Mouse (Mus musculus): ENCODE results near the gene Ppef2. TPM values are rescaled to one million over a fixed set of nuclear protein-coding genes. Genes with fewer than 3 reads are reported as not detected.

The Ppef2 gene
- 0.38 and 0.48 TPM in 2 replicates for polyA plus RNA-seq (2015; fragmentation: Nextera tagmentation; extraction: Ambion mirVana)

- WGBS: 7% methylated on average over 6 of the region's 6 CpGs
These were observed at the start of gene Ppef2 for GRCm38 (mm10) chr5:92256218-92256617. Ppef2 (minus strand) TSS chr5:92256278.

GRCm38 (mm10) chr5:92304291-92304690 lies 48.2 kb upstream of the Ppef2 start:
- Histone ChIP-seq H3K36me3 (peaks cover 71% of the 10 kb centered on the region), H3K9ac (replicated peaks) (no peak overlapping the region), H3K4me2 (replicated peaks) (no peak overlapping the region), H3K9me3 (no peaks in the 10 kb centered on the region), H3K27me3 (no peaks in the 10 kb centered on the region), H3K4me1 (replicated peaks) (peaks cover 11% of the 10 kb centered on the region), H3K4me3 (replicated peaks) (no peak overlapping the region), H3K27ac (no peak overlapping the region)
- ATAC-seq: no peak
- 88% methylated on average over 3 of the region's 3 CpGs for WGBS

More at GRCm38 (mm10) chr5:92256218-92256617, at the start of gene Ppef2:
- no peak within 1 kb of the TSS for H3K4me3 ChIP-seq (replicated peaks)
- H3K9me3 ChIP-seq: no peaks in the 10 kb centered on the region
- H3K9ac ChIP-seq (replicated peaks): no peak within 1 kb of the TSS
- no peak for ATAC-seq
- H3K27ac ChIP-seq: no peak within 1 kb of the TSS
- peaks cover 7% of the 10 kb centered on the region; the same call in 1 of the 2 replicates for H3K27me3 ChIP-seq
- H3K4me2 ChIP-seq (replicated peaks): no peak within 1 kb of the TSS
- H3K4me1 ChIP-seq (replicated peaks): peaks cover 13% of the 10 kb centered on the region
- H3K36me3 ChIP-seq: no peaks in the 10 kb centered on the region

DNA sequence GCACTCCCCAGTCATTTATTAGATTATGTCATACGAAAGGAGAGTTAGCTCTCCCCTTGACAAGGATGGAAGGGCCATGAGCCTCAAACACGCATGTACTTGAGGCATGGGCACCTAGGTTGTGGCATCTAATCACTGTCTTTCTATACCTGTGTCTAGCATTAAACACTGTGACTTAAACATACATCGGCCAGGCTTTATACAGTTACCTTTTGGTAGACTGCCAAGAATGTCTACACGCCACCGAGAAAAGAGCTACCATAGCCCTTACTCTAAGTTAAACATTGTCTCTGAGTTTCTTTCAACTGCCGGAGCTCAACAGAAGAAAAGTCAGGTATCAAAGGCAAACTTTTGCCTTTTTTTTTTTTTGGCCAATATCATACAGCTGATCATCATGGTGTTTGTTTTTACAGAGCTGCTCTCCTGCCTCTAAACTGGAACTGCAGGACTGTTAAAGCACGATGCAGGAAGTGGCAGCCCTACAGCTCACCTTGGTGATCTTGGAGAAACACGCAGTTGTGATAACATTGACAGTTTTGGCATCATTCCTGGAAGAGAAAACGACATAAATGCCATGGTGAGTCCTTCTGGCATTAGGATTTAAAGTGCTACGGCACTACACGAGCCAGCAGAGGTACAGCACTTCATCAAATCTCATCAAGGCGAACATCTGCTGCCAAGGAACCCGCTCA lies 46.2 kb upstream of the Ppef2 start:
- 95% methylated on average over 13 of the region's 13 CpGs for WGBS
- no peak overlapping the region for H3K4me2 ChIP-seq (replicated peaks)

GRCm38 (mm10) chr5:92294525-92294924 lies 38.4 kb upstream of the Ppef2 start:
- no peak overlapping the region for H3K4me3 ChIP-seq (replicated peaks)
- no peaks in the 10 kb centered on the region for H3K9me3 ChIP-seq
- H3K4me2 ChIP-seq (replicated peaks): no peak overlapping the region
- no peak overlapping the region for H3K27ac ChIP-seq
- 92% methylated on average over 2 of the region's 2 CpGs for WGBS
- no peak overlapping the region for H3K9ac ChIP-seq (replicated peaks)
- peaks cover 93% of the 10 kb centered on the region for H3K36me3 ChIP-seq
- no peaks in the 10 kb centered on the region for H3K4me1 ChIP-seq (replicated peaks)
- ATAC-seq: no peak
- no peaks in the 10 kb centered on the region for H3K27me3 ChIP-seq

More for the DNA sequence above, 46.2 kb upstream of the Ppef2 start:
- no peak for ATAC-seq
- H3K27ac ChIP-seq: no peak overlapping the region
- no peak overlapping the region for H3K9ac ChIP-seq (replicated peaks)
- H3K27me3 ChIP-seq: no peaks in the 10 kb centered on the region
- peaks cover 88% of the 10 kb centered on the region for H3K36me3 ChIP-seq
- H3K4me3 ChIP-seq (replicated peaks): no peak overlapping the region
- no peaks in the 10 kb centered on the region for H3K4me1 ChIP-seq (replicated peaks)
- no peaks in the 10 kb centered on the region for H3K9me3 ChIP-seq

- Histone ChIP-seq H3K4me3 (replicated peaks) (no peak overlapping the region), H3K4me1 (replicated peaks) (no peaks in the 10 kb centered on the region), H3K36me3 (peaks cover 93% of the 10 kb centered on the region)
These were observed 35.8 kb upstream of the Ppef2 start for GRCm38 (mm10) chr5:92291652-92292414.

DNA sequence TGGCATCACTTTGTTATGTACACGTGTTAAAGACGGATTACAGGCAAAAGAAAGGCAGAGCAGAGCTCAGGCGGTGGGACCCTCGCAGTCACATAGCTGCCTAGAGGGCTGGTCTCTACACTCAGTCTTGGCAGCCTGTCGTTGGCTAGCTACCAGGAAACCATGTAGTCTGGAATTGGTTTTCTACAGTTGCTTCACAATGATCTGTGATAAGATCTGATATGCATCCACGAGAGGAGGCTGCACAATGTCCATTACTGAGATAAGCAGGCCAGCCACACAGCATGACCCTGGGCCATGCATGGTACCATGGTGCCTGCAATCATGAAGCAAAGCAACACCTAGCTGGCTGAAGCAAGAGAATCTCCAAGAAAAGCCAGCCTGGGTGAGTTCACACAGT lies 31.8 kb upstream of the Ppef2 start:
- WGBS: 86% methylated on average over 6 of the region's 6 CpGs
- H3K4me1 ChIP-seq (replicated peaks): no peaks in the 10 kb centered on the region
- H3K27me3 ChIP-seq: no peaks in the 10 kb centered on the region
- H3K4me3 ChIP-seq (replicated peaks): no peak overlapping the region
- no peak for ATAC-seq
- no peak overlapping the region for H3K4me2 ChIP-seq (replicated peaks)
- H3K9me3 ChIP-seq: no peaks in the 10 kb centered on the region
- no peak overlapping the region for H3K27ac ChIP-seq
- H3K9ac ChIP-seq (replicated peaks): no peak overlapping the region
- H3K36me3 ChIP-seq: peaks cover 72% of the 10 kb centered on the region

More at GRCm38 (mm10) chr5:92291652-92292414, 35.8 kb upstream of the Ppef2 start:
- no peaks in the 10 kb centered on the region for H3K27me3 ChIP-seq
- H3K27ac ChIP-seq: no peak overlapping the region
- WGBS: 93% methylated on average over 6 of the region's 6 CpGs
- no peak overlapping the region for H3K4me2 ChIP-seq (replicated peaks)
- H3K9ac ChIP-seq (replicated peaks): no peak overlapping the region
- no peak for ATAC-seq
- no peaks in the 10 kb centered on the region for H3K9me3 ChIP-seq

- Histone ChIP-seq H3K4me3 (replicated peaks) (no peak overlapping the region), H3K27me3 (no peaks in the 10 kb centered on the region), H3K36me3 (peaks cover 29% of the 10 kb centered on the region), H3K9ac (replicated peaks) (no peak overlapping the region), H3K27ac (no peak overlapping the region), H3K4me2 (replicated peaks) (no peak overlapping the region), H3K4me1 (replicated peaks) (peaks cover 9% of the 10 kb centered on the region), H3K9me3 (no peaks in the 10 kb centered on the region)
- ATAC-seq: no peak
- 86% methylated on average over 3 of the region's 3 CpGs for WGBS
These were observed 27.0 kb upstream of the Ppef2 start for GRCm38 (mm10) chr5:92283107-92283506.

GRCm38 (mm10) chr5:92282571-92282970 lies 26.5 kb upstream of the Ppef2 start:
- no peak for ATAC-seq
- H3K4me1 ChIP-seq (replicated peaks): peaks cover 11% of the 10 kb centered on the region

DNA sequence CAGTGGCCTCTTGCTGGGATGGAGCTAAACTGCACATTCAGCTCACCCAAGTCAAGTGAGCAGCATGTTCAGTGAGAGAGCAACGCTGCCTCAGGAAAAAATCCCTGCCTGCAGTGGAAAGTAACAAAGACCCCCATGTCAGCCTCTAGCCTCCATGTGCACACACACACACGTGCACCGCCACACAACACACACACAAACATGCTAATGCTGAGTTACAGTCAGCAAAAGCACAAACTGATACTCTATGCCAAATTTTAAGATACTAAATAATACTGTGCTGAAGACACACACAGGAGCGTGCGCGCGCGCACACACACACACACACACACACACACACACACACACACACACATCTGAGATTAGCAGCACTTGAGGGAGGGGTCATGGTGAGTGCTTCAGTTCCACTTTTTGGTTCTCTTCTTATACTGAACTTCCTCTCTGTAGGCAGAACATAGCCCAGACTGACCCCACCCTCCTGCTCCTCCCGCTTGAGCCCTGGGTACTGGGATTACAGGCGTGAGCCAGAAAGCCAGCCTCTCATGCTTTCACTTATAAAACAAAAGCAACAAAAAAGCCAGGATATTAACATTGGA lies 23.0 kb upstream of the Ppef2 start:
- ATAC-seq: no peak
- WGBS: 74% methylated on average over 10 of the region's 10 CpGs
- Histone ChIP-seq H3K36me3 (no peaks in the 10 kb centered on the region), H3K9me3 (no peaks in the 10 kb centered on the region), H3K4me3 (replicated peaks) (0 out of 2 replicates have a peak overlapping the region, but pooled peaks have one; percentile 67), H3K9ac (replicated peaks) (no peak overlapping the region), H3K4me1 (replicated peaks) (peaks cover 13% of the 10 kb centered on the region), H3K27ac (no peak overlapping the region), H3K27me3 (peaks cover 8% of the 10 kb centered on the region), H3K4me2 (replicated peaks) (no peak overlapping the region)

More at GRCm38 (mm10) chr5:92282571-92282970, 26.5 kb upstream of the Ppef2 start:
- H3K27ac ChIP-seq: no peak overlapping the region
- H3K4me3 ChIP-seq (replicated peaks): no peak overlapping the region
- H3K9ac ChIP-seq (replicated peaks): no peak overlapping the region
- no peaks in the 10 kb centered on the region for H3K9me3 ChIP-seq
- no peaks in the 10 kb centered on the region for H3K27me3 ChIP-seq
- peaks cover 24% of the 10 kb centered on the region for H3K36me3 ChIP-seq
- no peak overlapping the region for H3K4me2 ChIP-seq (replicated peaks)
- 85% methylated on average over 4 of the region's 4 CpGs for WGBS

GRCm38 (mm10) chr5:92277437-92278394 lies 21.6 kb upstream of the Ppef2 start, which contains the start of gene Naaa:
Naaa (minus strand) TSS chr5:92278170.
- H3K27me3 ChIP-seq: peaks cover 8% of the 10 kb centered on the region
- H3K36me3 ChIP-seq: no peaks in the 10 kb centered on the region
- H3K27ac ChIP-seq: peak within 1 kb of the TSS; percentile 60
- peak within 1 kb of the TSS; percentile 67 for H3K4me3 ChIP-seq (replicated peaks)
- H3K9ac ChIP-seq (replicated peaks): peak within 1 kb of the TSS; percentile 77
- peaks cover 13% of the 10 kb centered on the region for H3K4me1 ChIP-seq (replicated peaks)
- WGBS: 3% methylated on average over 54 of the region's 54 CpGs
- peak within 1 kb of the TSS; percentile 92 for H3K4me2 ChIP-seq (replicated peaks)
- no peaks in the 10 kb centered on the region for H3K9me3 ChIP-seq
- ATAC-seq: peak; percentile 91

GRCm38 (mm10) chr5:92270496-92270895 lies 14.4 kb upstream of the Ppef2 start:
- no peak overlapping the region for H3K9ac ChIP-seq (replicated peaks)
- WGBS: 93% methylated on average over 7 of the region's 7 CpGs
- H3K4me1 ChIP-seq (replicated peaks): no peaks in the 10 kb centered on the region
- H3K4me2 ChIP-seq (replicated peaks): no peak overlapping the region
- H3K4me3 ChIP-seq (replicated peaks): no peak overlapping the region
- H3K9me3 ChIP-seq: no peaks in the 10 kb centered on the region
- no peak for ATAC-seq
- no peak overlapping the region for H3K27ac ChIP-seq
- no peaks in the 10 kb centered on the region for H3K36me3 ChIP-seq
- H3K27me3 ChIP-seq: no peaks in the 10 kb centered on the region

Data from midbrain, embryonic 13.5 days (tissue).